Mouse (Mus musculus): ENCODE results near the gene Hsd17b11. TPM values are rescaled to one million over a fixed set of nuclear protein-coding genes. Genes with fewer than 3 reads are reported as not detected.
A peak's percentile ranks its signal among the peaks of the same experiment; 100 is the strongest.
"Not testable (repeated sequence)": the region's sequence is repeated elsewhere in the genome, so short reads cannot be mapped to it uniquely, and the experiment has no call there.

Gene Hsd17b11
- polyA plus RNA-seq, 1 experiment from 2014 or later: 6.2 TPM

DNA sequence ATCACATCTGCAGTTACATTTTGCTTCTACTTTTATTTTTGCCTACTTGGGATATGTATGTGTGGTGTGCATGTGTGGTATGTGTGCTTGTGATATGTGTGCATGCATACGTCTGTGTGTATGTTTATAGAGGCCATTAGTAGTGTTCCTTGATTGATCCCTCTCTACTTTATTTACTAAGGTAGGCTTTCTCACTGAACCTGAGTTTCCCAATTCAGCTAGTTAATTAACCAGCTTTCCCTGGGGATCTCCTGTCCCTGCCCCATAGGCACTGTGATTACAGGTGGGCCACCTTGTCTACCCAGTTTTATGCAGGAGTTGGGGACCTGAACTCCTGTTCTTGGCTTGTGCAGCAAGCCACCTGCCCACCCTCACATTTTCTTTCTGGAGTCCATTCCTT lies 15.0 kb upstream of the Hsd17b11 start:
- no peaks in the 10 kb centered on the region for H3K4me1 ChIP-seq (ENCODE audit: insufficient read depth, low read length)
- no peak overlapping the region for H3K27ac ChIP-seq (ENCODE audit: low read length)
- 89% methylated on average over 1 of the region's 1 CpGs for WGBS
- H3K36me3 ChIP-seq (ENCODE audit: insufficient read depth, low read length): no peaks in the 10 kb centered on the region
- no peaks in the 10 kb centered on the region for H3K9me3 ChIP-seq (ENCODE audit: low read length)
- H3K4me2 ChIP-seq (replicated peaks; ENCODE audit: low read depth, low read length): no peak overlapping the region
- H3K9ac ChIP-seq (replicated peaks; ENCODE audit: low read length): no peak overlapping the region
- ATAC-seq (ENCODE audit: low FRiP score, low TSS enrichment): no peak
- H3K4me3 ChIP-seq (ENCODE audit: low read length): no peak overlapping the region
- no peaks in the 10 kb centered on the region for H3K27me3 ChIP-seq (ENCODE audit: insufficient read depth, low read length)

DNA sequence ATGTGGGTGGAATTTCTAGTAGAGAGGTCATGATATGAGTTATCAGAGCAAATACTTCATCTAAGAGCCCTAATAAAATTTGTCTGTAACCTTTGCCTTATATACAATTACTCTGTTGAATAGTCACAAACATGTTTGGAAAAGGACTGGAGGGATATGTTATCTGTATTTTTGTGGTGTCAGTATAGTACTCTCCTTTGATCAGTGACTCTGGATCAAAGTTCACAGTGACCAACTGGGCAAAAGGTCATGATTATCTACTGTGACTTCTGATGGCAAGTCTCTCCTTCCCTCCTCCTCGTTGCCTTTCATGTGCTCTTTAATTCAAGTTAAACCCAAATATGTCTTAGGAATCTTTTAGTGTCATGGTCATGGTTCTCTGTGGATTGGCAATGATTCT lies 14.1 kb upstream of the Hsd17b11 start:
- H3K4me3 ChIP-seq (ENCODE audit: low read length): no peak overlapping the region
- no peaks in the 10 kb centered on the region for H3K4me1 ChIP-seq (ENCODE audit: insufficient read depth, low read length)
- no peaks in the 10 kb centered on the region for H3K9me3 ChIP-seq (ENCODE audit: low read length)
- no peak overlapping the region for H3K27ac ChIP-seq (ENCODE audit: low read length)
- no peak overlapping the region for H3K4me2 ChIP-seq (replicated peaks; ENCODE audit: low read depth, low read length)
- H3K27me3 ChIP-seq (ENCODE audit: insufficient read depth, low read length): no peaks in the 10 kb centered on the region
- no peak overlapping the region for H3K9ac ChIP-seq (replicated peaks; ENCODE audit: low read length)
- 52% methylated on average over 1 of the region's 1 CpGs for WGBS
- H3K36me3 ChIP-seq (ENCODE audit: insufficient read depth, low read length): no peaks in the 10 kb centered on the region
- no peak for ATAC-seq (ENCODE audit: low FRiP score, low TSS enrichment)

DNA sequence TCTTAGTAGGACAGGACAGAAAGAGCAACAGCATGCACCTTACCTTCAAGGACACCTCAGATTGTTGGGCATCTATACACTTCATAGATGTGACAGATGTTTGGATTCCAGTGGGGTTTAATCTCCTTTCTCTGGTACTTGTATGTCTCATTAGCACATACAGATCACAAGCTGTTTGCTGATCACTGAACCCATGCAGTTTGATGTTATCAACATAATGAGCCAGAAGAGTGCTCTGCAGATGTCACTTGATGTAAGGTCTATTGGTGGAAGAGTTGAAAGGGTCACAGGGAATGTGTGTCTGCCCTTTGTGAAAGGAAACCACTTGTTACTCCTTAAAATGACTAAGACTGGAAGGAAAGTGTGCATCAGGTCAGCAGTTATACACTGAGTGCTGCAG lies 13.3 kb upstream of the Hsd17b11 start:
- Histone ChIP-seq H3K4me3 (ENCODE audit: low read length) (no peak overlapping the region), H3K4me2 (replicated peaks; ENCODE audit: low read depth, low read length) (no peak overlapping the region), H3K9ac (replicated peaks; ENCODE audit: low read length) (no peak overlapping the region), H3K27ac (ENCODE audit: low read length) (no peak overlapping the region), H3K4me1 (ENCODE audit: insufficient read depth, low read length) (no peaks in the 10 kb centered on the region), H3K9me3 (ENCODE audit: low read length) (no peaks in the 10 kb centered on the region), H3K27me3 (ENCODE audit: insufficient read depth, low read length) (no peaks in the 10 kb centered on the region), H3K36me3 (ENCODE audit: insufficient read depth, low read length) (no peaks in the 10 kb centered on the region)
- no peak for ATAC-seq (ENCODE audit: low FRiP score, low TSS enrichment)

DNA sequence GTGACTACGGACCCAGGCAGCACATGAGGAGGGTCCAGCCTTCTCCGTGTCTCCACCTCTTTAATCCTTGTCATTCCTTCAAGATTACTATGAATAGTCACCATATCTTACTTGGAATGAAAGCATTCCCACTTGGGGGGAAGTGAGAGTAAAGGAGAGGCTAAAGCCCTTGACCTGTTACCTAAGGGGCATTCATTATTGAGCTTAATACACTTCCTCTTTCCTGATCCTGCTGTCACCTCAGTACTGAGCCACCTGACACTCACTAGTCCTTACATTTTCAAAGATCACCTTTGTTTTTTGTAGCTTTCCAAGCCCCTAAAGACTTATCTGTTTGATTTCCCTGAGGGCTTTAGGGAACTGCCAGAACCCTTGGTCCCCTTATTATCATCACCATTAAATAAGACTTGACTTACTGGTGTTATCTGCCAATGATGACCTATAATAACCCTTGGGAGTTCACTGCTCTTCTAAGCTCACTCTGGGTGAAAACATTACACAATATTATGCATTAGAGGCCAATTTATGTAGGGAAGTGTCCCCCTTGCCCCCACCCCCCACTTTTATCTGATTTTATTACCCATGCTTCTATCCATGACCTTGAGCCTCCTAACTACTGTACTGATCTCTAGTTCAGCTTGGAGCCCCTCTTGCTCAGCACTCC lies 10.8 kb upstream of the Hsd17b11 start:
- Histone ChIP-seq H3K9ac (replicated peaks; ENCODE audit: low read length) (no peak overlapping the region), H3K4me2 (replicated peaks; ENCODE audit: low read depth, low read length) (no peak overlapping the region), H3K9me3 (ENCODE audit: low read length) (no peaks in the 10 kb centered on the region), H3K36me3 (ENCODE audit: insufficient read depth, low read length) (no peaks in the 10 kb centered on the region), H3K4me1 (ENCODE audit: insufficient read depth, low read length) (no peaks in the 10 kb centered on the region), H3K27me3 (ENCODE audit: insufficient read depth, low read length) (no peaks in the 10 kb centered on the region), H3K27ac (ENCODE audit: low read length) (no peak overlapping the region), H3K4me3 (ENCODE audit: low read length) (no peak overlapping the region)
- no peak for ATAC-seq (ENCODE audit: low FRiP score, low TSS enrichment)
- whole genome bisulfite sequencing: 79% methylated on average over 2 of the region's 2 CpGs

DNA sequence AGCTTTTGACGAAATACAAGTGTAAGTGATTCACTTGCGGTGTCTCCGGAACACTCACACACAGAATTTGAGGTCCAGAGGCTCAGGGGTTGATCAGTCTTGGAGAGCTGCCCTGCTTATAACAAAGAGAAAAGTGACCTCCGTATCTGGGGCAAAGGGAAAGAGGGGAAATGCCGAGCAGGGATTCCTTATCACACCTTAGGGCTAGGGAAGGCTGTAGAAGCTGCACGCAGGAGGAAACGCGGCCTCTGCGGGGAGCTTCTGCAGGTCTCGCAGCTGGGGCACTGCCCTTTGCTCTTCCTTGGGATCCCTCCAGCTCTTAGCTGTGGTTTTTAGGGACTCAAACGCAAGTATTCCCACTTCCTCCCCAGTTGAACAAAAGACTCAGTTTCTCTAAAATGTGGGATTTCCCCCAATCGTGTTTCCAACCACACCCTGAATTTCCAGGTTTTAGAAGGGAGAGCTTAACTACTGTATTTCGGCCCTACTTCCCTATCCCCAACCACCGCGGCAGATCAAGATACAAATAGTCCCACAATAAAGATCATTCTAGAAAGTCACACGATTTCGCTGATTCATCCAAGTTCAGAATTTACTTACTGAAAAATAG lies 3.6 kb upstream of the Hsd17b11 start:
- Histone ChIP-seq H3K4me1 (ENCODE audit: insufficient read depth, low read length) (peaks cover 14% of the 10 kb centered on the region), H3K4me2 (replicated peaks; ENCODE audit: low read depth, low read length) (no peak overlapping the region), H3K9ac (replicated peaks; ENCODE audit: low read length) (no peak overlapping the region), H3K9me3 (ENCODE audit: low read length) (no peaks in the 10 kb centered on the region), H3K27ac (ENCODE audit: low read length) (no peak overlapping the region), H3K36me3 (ENCODE audit: insufficient read depth, low read length) (no peaks in the 10 kb centered on the region), H3K27me3 (ENCODE audit: insufficient read depth, low read length) (no peaks in the 10 kb centered on the region), H3K4me3 (ENCODE audit: low read length) (no peak overlapping the region)
- 53% methylated on average over 17 of the region's 17 CpGs for WGBS
- ATAC-seq (ENCODE audit: low FRiP score, low TSS enrichment): no peak

- no peak overlapping the region for H3K27ac ChIP-seq (ENCODE audit: low read length)
- H3K4me2 ChIP-seq (replicated peaks; ENCODE audit: low read depth, low read length): no peak overlapping the region
- no peaks in the 10 kb centered on the region for H3K9me3 ChIP-seq (ENCODE audit: low read length)
- no peak overlapping the region for H3K9ac ChIP-seq (replicated peaks; ENCODE audit: low read length)
- 52% methylated on average over 11 of the region's 11 CpGs for WGBS
- peaks cover 19% of the 10 kb centered on the region for H3K4me1 ChIP-seq (ENCODE audit: insufficient read depth, low read length)
- no peaks in the 10 kb centered on the region for H3K36me3 ChIP-seq (ENCODE audit: insufficient read depth, low read length)
- ATAC-seq (ENCODE audit: low FRiP score, low TSS enrichment): no peak
- no peaks in the 10 kb centered on the region for H3K27me3 ChIP-seq (ENCODE audit: insufficient read depth, low read length)
- H3K4me3 ChIP-seq (ENCODE audit: low read length): no peak overlapping the region
These were observed 3.0 kb upstream of the Hsd17b11 start for GRCm38 (mm10) chr5:104024762-104025161.

DNA sequence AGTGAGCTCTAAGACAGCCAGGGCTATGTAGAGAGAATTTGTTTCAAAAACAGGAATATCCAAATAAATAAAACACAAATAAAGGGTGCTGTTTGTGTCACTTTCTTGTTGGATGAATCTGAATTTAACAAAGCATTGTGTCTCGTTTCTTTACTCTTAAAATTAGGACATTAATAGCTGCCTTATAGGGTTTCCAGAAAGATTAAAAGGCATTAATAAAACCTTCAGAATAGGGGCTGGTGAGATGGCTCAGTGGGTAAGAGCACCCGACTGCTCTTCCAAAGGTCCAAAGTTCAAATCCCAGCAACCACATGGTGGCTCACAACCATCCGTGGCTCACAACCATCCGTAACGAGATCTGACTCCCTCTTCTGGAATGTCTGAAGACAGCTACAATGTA lies 2.5 kb upstream of the Hsd17b11 start:
- H3K27ac ChIP-seq (ENCODE audit: low read length); H3K27me3 ChIP-seq (ENCODE audit: insufficient read depth, low read length); H3K36me3 ChIP-seq (ENCODE audit: insufficient read depth, low read length); H3K9ac ChIP-seq (replicated peaks; ENCODE audit: low read length); H3K9me3 ChIP-seq (ENCODE audit: low read length); H3K4me3 ChIP-seq (ENCODE audit: low read length); H3K4me2 ChIP-seq (replicated peaks; ENCODE audit: low read depth, low read length); ATAC-seq (ENCODE audit: low FRiP score, low TSS enrichment): not testable (repeated sequence)
- 55% methylated on average over 5 of the region's 5 CpGs for WGBS
- H3K4me1 ChIP-seq (ENCODE audit: insufficient read depth, low read length): peaks cover 24% of the 10 kb centered on the region

GRCm38 (mm10) chr5:104023289-104024020 lies 1.7 kb upstream of the Hsd17b11 start:
- Histone ChIP-seq H3K27ac (ENCODE audit: low read length) (no peak overlapping the region), H3K9me3 (ENCODE audit: low read length) (no peaks in the 10 kb centered on the region), H3K4me3 (ENCODE audit: low read length) (no peak overlapping the region), H3K9ac (replicated peaks; ENCODE audit: low read length) (no peak overlapping the region), H3K4me2 (replicated peaks; ENCODE audit: low read depth, low read length) (no peak overlapping the region), H3K27me3 (ENCODE audit: insufficient read depth, low read length) (no peaks in the 10 kb centered on the region), H3K4me1 (ENCODE audit: insufficient read depth, low read length) (peaks cover 24% of the 10 kb centered on the region), H3K36me3 (ENCODE audit: insufficient read depth, low read length) (no peaks in the 10 kb centered on the region)
- ATAC-seq (ENCODE audit: low FRiP score, low TSS enrichment): no peak
- WGBS: 80% methylated on average over 8 of the region's 8 CpGs

GRCm38 (mm10) chr5:104022558-104022957 lies 839 bp upstream of the Hsd17b11 start:
- peaks cover 26% of the 10 kb centered on the region for H3K4me1 ChIP-seq (ENCODE audit: insufficient read depth, low read length)
- peaks cover 7% of the 10 kb centered on the region for H3K36me3 ChIP-seq (ENCODE audit: insufficient read depth, low read length)
- H3K4me3 ChIP-seq (ENCODE audit: low read length): no peak overlapping the region
- H3K9ac ChIP-seq (replicated peaks; ENCODE audit: low read length): no peak overlapping the region
- no peak for ATAC-seq (ENCODE audit: low FRiP score, low TSS enrichment)
- H3K27me3 ChIP-seq (ENCODE audit: insufficient read depth, low read length): no peaks in the 10 kb centered on the region
- 19% methylated on average over 5 of the region's 5 CpGs for WGBS
- H3K4me2 ChIP-seq (replicated peaks; ENCODE audit: low read depth, low read length): peak overlapping the region; percentile 77
- no peaks in the 10 kb centered on the region for H3K9me3 ChIP-seq (ENCODE audit: low read length)
- peak overlapping the region; percentile 96; the same call in 1 of the 2 replicates for H3K27ac ChIP-seq (ENCODE audit: low read length)

- no peak overlapping the region for H3K27ac ChIP-seq (ENCODE audit: low read length)
- H3K4me2 ChIP-seq (replicated peaks; ENCODE audit: low read depth, low read length): no peak overlapping the region
- H3K9ac ChIP-seq (replicated peaks; ENCODE audit: low read length): no peak overlapping the region
- H3K36me3 ChIP-seq (ENCODE audit: insufficient read depth, low read length): 0 out of 2 replicates have a peak, but pooled peaks cover 8% of the 10 kb centered on the region
- H3K9me3 ChIP-seq (ENCODE audit: low read length): no peaks in the 10 kb centered on the region
- ATAC-seq (ENCODE audit: low FRiP score, low TSS enrichment): no peak
- no peaks in the 10 kb centered on the region for H3K27me3 ChIP-seq (ENCODE audit: insufficient read depth, low read length)
- H3K4me3 ChIP-seq (ENCODE audit: low read length): no peak overlapping the region
- H3K4me1 ChIP-seq (ENCODE audit: insufficient read depth, low read length): no peaks in the 10 kb centered on the region
These were observed 10.3 kb downstream of the Hsd17b11 start for GRCm38 (mm10) chr5:104011419-104011818.
